Mouse (Mus musculus): ENCODE results near the gene March8. TPM values are rescaled to one million over a fixed set of nuclear protein-coding genes. Genes with fewer than 3 reads are reported as not detected.

The March8 gene
- total and polyA plus RNA-seq, 2 experiments from 2014 or later, result 38.2 to 90.9 TPM

DNA sequence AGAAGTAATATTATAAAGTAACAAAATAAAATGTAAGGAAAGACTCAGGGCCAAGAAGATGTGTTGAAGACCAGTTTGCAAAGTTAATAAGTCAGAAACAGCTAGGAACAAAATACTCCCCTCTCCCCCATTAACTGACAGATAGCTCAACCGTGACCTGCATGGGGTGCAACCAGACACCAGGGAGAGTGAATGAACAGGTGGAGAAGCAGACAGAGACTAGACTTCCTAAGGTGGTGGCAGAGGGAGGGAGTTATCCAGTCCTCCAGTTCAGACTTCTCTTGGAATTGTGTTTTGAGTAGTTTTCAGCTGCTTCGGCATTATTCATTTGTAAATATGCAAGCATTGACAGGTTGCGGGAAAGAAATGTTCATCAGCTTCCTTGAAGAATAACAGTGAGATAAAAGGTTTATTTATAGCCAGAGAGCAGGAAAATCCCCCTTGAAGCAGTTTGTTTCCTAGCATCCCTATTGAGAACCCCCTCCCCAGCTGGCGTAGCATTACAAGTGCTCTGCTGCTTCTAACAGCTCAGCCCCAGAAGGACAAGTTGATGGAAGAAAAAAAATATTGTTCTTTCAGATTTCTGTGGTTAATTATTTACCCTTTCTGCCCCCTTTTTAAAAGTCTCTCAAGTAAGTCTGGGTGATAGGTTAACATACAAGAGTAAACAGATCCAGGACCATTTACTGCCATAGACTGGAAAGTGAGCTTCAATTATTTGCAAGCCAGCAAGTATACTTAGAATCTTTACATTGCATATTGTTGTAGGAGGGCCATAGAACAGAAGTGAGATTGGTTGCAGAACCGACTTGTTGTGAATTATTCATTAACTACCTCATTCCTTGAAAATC lies 47.6 kb downstream of the March8 start:
- TF ChIP-seq CTCF (IDR thresholded peaks at IDR 0.05), result no peak
- H3K27me3 ChIP-seq (ENCODE audit: insufficient read depth, low read length), result no peaks in the 10 kb centered on the region
- H3K36me3 ChIP-seq (ENCODE audit: insufficient read depth, low read length), result no peaks in the 10 kb centered on the region
- peaks cover 10% of the 10 kb centered on the region; the same call in 1 of the 2 replicates for H3K4me1 ChIP-seq (ENCODE audit: insufficient read depth, low read length)
- ATAC-seq (ENCODE audit: low FRiP score), result no peak
- no peaks in the 10 kb centered on the region for H3K9me3 ChIP-seq (ENCODE audit: low read length)
- DNase-seq (ENCODE audit: low spot score), result no peak
- WGBS, result 12% methylated on average over 5 of the region's 5 CpGs
- no peak overlapping the region for H3K4me3 ChIP-seq (ENCODE audit: low read depth, low read length)
- peak overlapping the region; percentile 4; the same call in 1 of the 2 replicates for H3K27ac ChIP-seq (ENCODE audit: low read depth, low read length)
- no peak overlapping the region for H3K9ac ChIP-seq (replicated peaks; ENCODE audit: low read length, poor library complexity, severe bottlenecking)
- H3K4me2 ChIP-seq (ENCODE audit: low read depth, low read length, poor library complexity, severe bottlenecking), result peak overlapping the region; percentile 0; the same call in 1 of the 2 replicates

- 24% methylated on average over 4 of the region's 4 CpGs for WGBS
- no peak for TF ChIP-seq CTCF (IDR thresholded peaks at IDR 0.05)
- Histone ChIP-seq H3K4me3 (ENCODE audit: low read depth, low read length) (no peak overlapping the region), H3K4me2 (ENCODE audit: low read depth, low read length, poor library complexity, severe bottlenecking) (peak overlapping the region; percentile 0; the same call in 1 of the 2 replicates), H3K27me3 (ENCODE audit: insufficient read depth, low read length) (no peaks in the 10 kb centered on the region), H3K36me3 (ENCODE audit: insufficient read depth, low read length) (no peaks in the 10 kb centered on the region), H3K27ac (ENCODE audit: low read depth, low read length) (0 out of 2 replicates have a peak overlapping the region, but pooled peaks have one; percentile 4), H3K4me1 (ENCODE audit: insufficient read depth, low read length) (peaks cover 10% of the 10 kb centered on the region; the same call in 1 of the 2 replicates), H3K9me3 (ENCODE audit: low read length) (no peaks in the 10 kb centered on the region), H3K9ac (replicated peaks; ENCODE audit: low read length, poor library complexity, severe bottlenecking) (no peak overlapping the region)
- peak; percentile 66; the same call in 1 of the 2 replicates for ATAC-seq (ENCODE audit: low FRiP score)
- no peak for DNase-seq (ENCODE audit: low spot score)
Measured at GRCm38 (mm10) chr6:116386045-116386415, 48.2 kb downstream of the March8 start.

DNA sequence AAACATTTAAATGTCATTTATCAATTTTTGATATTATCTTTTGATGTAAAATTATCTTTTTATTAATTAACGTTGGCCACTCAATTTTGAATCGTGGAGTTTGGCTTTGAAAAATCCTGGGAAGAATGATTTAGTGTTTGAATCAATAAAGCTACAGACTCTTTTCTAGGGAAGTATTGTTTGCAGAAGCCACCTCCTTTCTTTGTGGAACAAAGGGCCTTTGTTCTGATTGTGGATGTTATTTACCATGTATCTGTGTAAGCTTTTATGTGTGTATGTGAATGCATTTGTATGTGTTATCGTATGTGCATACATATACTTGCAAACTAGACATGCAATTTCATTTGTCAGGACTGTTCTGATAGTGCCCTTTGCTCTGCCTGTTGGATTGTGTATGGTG lies 48.7 kb downstream of the March8 start:
- Histone ChIP-seq H3K4me2 (ENCODE audit: low read depth, low read length, poor library complexity, severe bottlenecking) (no peak overlapping the region), H3K27ac (ENCODE audit: low read depth, low read length) (0 out of 2 replicates have a peak overlapping the region, but pooled peaks have one; percentile 26), H3K4me3 (ENCODE audit: low read depth, low read length) (no peak overlapping the region), H3K36me3 (ENCODE audit: insufficient read depth, low read length) (no peaks in the 10 kb centered on the region), H3K9me3 (ENCODE audit: low read length) (no peaks in the 10 kb centered on the region), H3K27me3 (ENCODE audit: insufficient read depth, low read length) (no peaks in the 10 kb centered on the region), H3K4me1 (ENCODE audit: insufficient read depth, low read length) (peaks cover 10% of the 10 kb centered on the region; the same call in 1 of the 2 replicates), H3K9ac (replicated peaks; ENCODE audit: low read length, poor library complexity, severe bottlenecking) (no peak overlapping the region)
- ATAC-seq (ENCODE audit: low FRiP score) (no peak), DNase-seq (ENCODE audit: low spot score) (no peak)
- TF ChIP-seq CTCF (IDR thresholded peaks at IDR 0.05), result no peak
- WGBS, result 38% methylated on average over 3 of the region's 3 CpGs

DNA sequence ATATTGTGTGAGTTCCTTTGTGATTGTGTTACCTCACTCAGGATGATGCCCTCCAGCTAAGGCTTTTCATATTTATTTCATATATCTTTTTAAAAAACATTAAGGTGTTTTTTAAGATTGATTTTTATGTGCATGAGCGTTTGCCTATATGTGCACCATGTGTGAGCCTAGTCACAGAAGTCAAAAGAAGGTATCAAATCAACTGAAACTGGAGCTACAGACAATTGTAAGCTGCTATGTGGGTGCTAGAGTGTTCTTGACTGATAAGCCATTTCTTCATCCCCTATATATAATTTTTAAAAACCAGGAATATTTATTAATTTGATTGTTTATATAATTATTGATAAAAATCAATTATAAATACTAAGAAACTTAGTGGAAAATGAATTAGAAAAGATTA lies 50.2 kb downstream of the March8 start:
- Histone ChIP-seq H3K27me3 (ENCODE audit: insufficient read depth, low read length) (no peaks in the 10 kb centered on the region), H3K4me2 (ENCODE audit: low read depth, low read length, poor library complexity, severe bottlenecking) (no peak overlapping the region), H3K27ac (ENCODE audit: low read depth, low read length) (no peak overlapping the region), H3K9ac (replicated peaks; ENCODE audit: low read length, poor library complexity, severe bottlenecking) (no peak overlapping the region), H3K9me3 (ENCODE audit: low read length) (no peaks in the 10 kb centered on the region), H3K36me3 (ENCODE audit: insufficient read depth, low read length) (no peaks in the 10 kb centered on the region), H3K4me3 (ENCODE audit: low read depth, low read length) (no peak overlapping the region), H3K4me1 (ENCODE audit: insufficient read depth, low read length) (peaks cover 10% of the 10 kb centered on the region; the same call in 1 of the 2 replicates)
- TF ChIP-seq CTCF (IDR thresholded peaks at IDR 0.05), result no peak
- no peak for DNase-seq (ENCODE audit: low spot score)
- 89% methylated on average over 1 of the region's 1 CpGs for whole genome bisulfite sequencing
- no peak for ATAC-seq (ENCODE audit: low FRiP score)

- no peak for TF ChIP-seq CTCF (IDR thresholded peaks at IDR 0.05)
- ATAC-seq (ENCODE audit: low FRiP score), result no peak
- Histone ChIP-seq H3K9me3 (ENCODE audit: low read length) (no peaks in the 10 kb centered on the region), H3K27ac (ENCODE audit: low read depth, low read length) (no peak overlapping the region), H3K4me2 (ENCODE audit: low read depth, low read length, poor library complexity, severe bottlenecking) (no peak overlapping the region), H3K9ac (replicated peaks; ENCODE audit: low read length, poor library complexity, severe bottlenecking) (no peak overlapping the region), H3K36me3 (ENCODE audit: insufficient read depth, low read length) (no peaks in the 10 kb centered on the region), H3K4me1 (ENCODE audit: insufficient read depth, low read length) (peaks cover 5% of the 10 kb centered on the region; the same call in 1 of the 2 replicates), H3K4me3 (ENCODE audit: low read depth, low read length) (no peak overlapping the region), H3K27me3 (ENCODE audit: insufficient read depth, low read length) (no peaks in the 10 kb centered on the region)
- no peak for DNase-seq (ENCODE audit: low spot score)
Measured at GRCm38 (mm10) chr6:116389481-116389880, 51.7 kb downstream of the March8 start.

Measured in midbrain, postnatal 0 days (tissue).